Mouse (Mus musculus) MEL (cell line): ENCODE measurements around the gene Sowahb. TPM values are rescaled to one million over a fixed set of nuclear protein-coding genes. Genes with fewer than 3 reads are reported as not detected.

ENCODE experiments used
- DNase-seq: peaks from one replicate; pipeline ENCODE4 v3.0.0; 2011; ENCODE audit warnings: low read depth, low spot score
- H3K27ac ChIP-seq: 2 replicates; pipeline ENCODE4 v1.5.1; 2012; ENCODE audit warnings: low read depth, mild to moderate bottlenecking, control low read depth, low read length, moderate library complexity; ENCODE audit not compliant: control insufficient read depth
- H3K27me3 ChIP-seq, 2 experiments: fragments of 150-350 bp in 1 of 2; sonication (generic) in 1 of 2; 2 replicates each; pipeline ENCODE4 v1.6.1; 2012; ENCODE audit warnings: low read length in 2 of 2, mild to moderate bottlenecking in 2 of 2, improper control_type of control experiment in 1 of 2, moderate library complexity in 1 of 2; ENCODE audit not compliant: insufficient read depth in 2 of 2, control insufficient read depth in 1 of 2
- H3K36me3 ChIP-seq, 2 experiments: 2 replicates each; pipeline ENCODE4 v1.6.1; 2012 to 2014; ENCODE audit warnings: low read length in 2 of 2, improper control_type of control experiment in 1 of 2, inconsistent platforms in 1 of 2, mild to moderate bottlenecking in 1 of 2; ENCODE audit not compliant: insufficient read depth in 2 of 2, control insufficient read depth in 1 of 2
- H3K4me1 ChIP-seq, 2 experiments: fragments of 150-350 bp in 1 of 2; sonication (generic) in 1 of 2; 2 replicates each; pipeline ENCODE4 v1.6.1; 2012; ENCODE audit warnings: low read length in 2 of 2, improper control_type of control experiment in 1 of 2, mild to moderate bottlenecking in 1 of 2; ENCODE audit not compliant: insufficient read depth in 2 of 2, control insufficient read depth in 1 of 2
- H3K4me3 ChIP-seq, 2 experiments: fragments of 150-350 bp in 1 of 2; sonication (generic) in 1 of 2; 2 replicates each; pipeline ENCODE4 v1.5.1; 2012; ENCODE audit warnings: low read depth in 2 of 2, low read length in 2 of 2, mild to moderate bottlenecking in 2 of 2, moderate library complexity in 2 of 2, control low read depth in 1 of 2, improper control_type of control experiment in 1 of 2; ENCODE audit not compliant: control insufficient read depth in 1 of 2, insufficient read depth in 1 of 2
- H3K79me2 ChIP-seq: 2 replicates; pipeline ENCODE4 v1.6.1; 2012; ENCODE audit warnings: mild to moderate bottlenecking, low read length, moderate library complexity; ENCODE audit not compliant: control insufficient read depth, poor library complexity, insufficient read depth
- H3K9ac ChIP-seq: 2 replicates; pipeline ENCODE4 v1.6.1; 2012; ENCODE audit warnings: low read depth, mild to moderate bottlenecking, control low read depth, low read length, moderate library complexity; ENCODE audit not compliant: control insufficient read depth, poor library complexity, severe bottlenecking
- H3K9me3 ChIP-seq: fragments of 150-350 bp; sonication (generic); replicated peaks from 2 replicates; pipeline ENCODE4 v1.6.1; 2012; ENCODE audit warnings: mild to moderate bottlenecking, low read length, improper control_type of control experiment, moderate library complexity; ENCODE audit not compliant: insufficient read depth
- BHLHE40 ChIP-seq: IDR thresholded peaks from 2 replicates; pipeline ENCODE4 v1.6.1; 2012; ENCODE audit warnings: low read depth, mild to moderate bottlenecking, inconsistent platforms, low read length, improper control_type of control experiment, borderline replicate concordance
- CTCF ChIP-seq, 3 experiments: IDR thresholded peaks in 2 of 3; conservative IDR thresholded peaks in 1 of 3; 2 replicates each; pipeline ENCODE4 v1.5.1; 2011 to 2012; ENCODE audit warnings: low read length in 3 of 3, low read depth in 2 of 3, mild to moderate bottlenecking in 2 of 3, improper control_type of control experiment in 1 of 3, inconsistent platforms in 1 of 3, mixed read lengths in 1 of 3, moderate library complexity in 1 of 3; ENCODE audit not compliant: control insufficient read depth in 1 of 3, insufficient read depth in 1 of 3, poor library complexity in 1 of 3, severe bottlenecking in 1 of 3
- ELF1 ChIP-seq: IDR thresholded peaks from 2 replicates; pipeline ENCODE4 v1.6.1; 2014; ENCODE audit warnings: low read depth, mild to moderate bottlenecking, inconsistent platforms, low read length, improper control_type of control experiment, moderate library complexity
- EP300 ChIP-seq, 2 experiments: IDR thresholded peaks; 2 replicates each; pipeline ENCODE4 v1.6.1; 2011; ENCODE audit warnings: improper control_type of control experiment in 2 of 2, low read length in 2 of 2, low read depth in 1 of 2, mild to moderate bottlenecking in 1 of 2
- GABPA ChIP-seq: IDR thresholded peaks from 2 replicates; pipeline ENCODE4 v1.6.1; 2012; ENCODE audit warnings: low read depth, mild to moderate bottlenecking, inconsistent platforms, low read length, improper control_type of control experiment, moderate library complexity
- GATA1 ChIP-seq: IDR thresholded peaks from 2 replicates; pipeline ENCODE4 v1.6.1; 2011; ENCODE audit warnings: low read depth, low read length, improper control_type of control experiment
- KAT2A ChIP-seq: conservative IDR thresholded peaks from 2 replicates; pipeline ENCODE4 v1.6.1; 2012; ENCODE audit warnings: low read depth, low read length, improper control_type of control experiment, inconsistent platforms
- MAFK ChIP-seq: IDR thresholded peaks from 2 replicates; pipeline ENCODE4 v1.6.1; 2011; ENCODE audit warnings: low read depth, mild to moderate bottlenecking, low read length, improper control_type of control experiment, borderline replicate concordance
- MAZ ChIP-seq: IDR thresholded peaks from 2 replicates; pipeline ENCODE4 v1.6.1; 2012; ENCODE audit warnings: low read depth, mild to moderate bottlenecking, inconsistent platforms, low read length, improper control_type of control experiment
- MEF2A ChIP-seq: IDR thresholded peaks from 2 replicates; pipeline ENCODE4 v1.6.1; 2014; ENCODE audit warnings: low read depth, mild to moderate bottlenecking, inconsistent platforms, low read length, improper control_type of control experiment; ENCODE audit not compliant: poor library complexity, insufficient replicate concordance, severe bottlenecking; ENCODE audit errors: extremely low read depth
- MXI1 ChIP-seq: IDR thresholded peaks from 2 replicates; pipeline ENCODE4 v1.6.1; 2011; ENCODE audit warnings: mild to moderate bottlenecking, low read depth, low read length, improper control_type of control experiment
- MYB ChIP-seq: IDR thresholded peaks from 2 replicates; pipeline ENCODE4 v1.6.1; 2011; ENCODE audit warnings: mild to moderate bottlenecking, low read depth, low read length, improper control_type of control experiment
- MYC ChIP-seq: IDR thresholded peaks from 2 replicates; pipeline ENCODE4 v1.6.1; 2011; ENCODE audit warnings: low read depth, mild to moderate bottlenecking, low read length, improper control_type of control experiment, moderate library complexity
- NELFE ChIP-seq: IDR thresholded peaks from 2 replicates; pipeline ENCODE4 v1.6.1; 2011; ENCODE audit warnings: low read depth, low read length, improper control_type of control experiment
- NRF1 ChIP-seq: IDR thresholded peaks from 2 replicates; pipeline ENCODE4 v1.6.1; 2014; ENCODE audit warnings: low read depth, mild to moderate bottlenecking, inconsistent platforms, low read length, improper control_type of control experiment, moderate library complexity; ENCODE audit not compliant: poor library complexity, insufficient read depth, severe bottlenecking
- POLR2AphosphoS2 ChIP-seq: IDR thresholded peaks from 2 replicates; pipeline ENCODE4 v1.6.1; 2011; ENCODE audit warnings: low read length, improper control_type of control experiment
- RAD21 ChIP-seq: IDR thresholded peaks from 2 replicates; pipeline ENCODE4 v1.6.1; 2011; ENCODE audit warnings: mild to moderate bottlenecking, low read depth, low read length, improper control_type of control experiment
- RCOR1 ChIP-seq: IDR thresholded peaks from 2 replicates; pipeline ENCODE4 v1.6.1; 2012; ENCODE audit warnings: low read depth, mild to moderate bottlenecking, inconsistent platforms, low read length, improper control_type of control experiment
- SIN3A ChIP-seq: IDR thresholded peaks from 2 replicates; pipeline ENCODE4 v1.6.1; 2012; ENCODE audit warnings: low read length, improper control_type of control experiment, inconsistent platforms
- SMC3 ChIP-seq: IDR thresholded peaks from 2 replicates; pipeline ENCODE4 v1.6.1; 2011; ENCODE audit warnings: low read depth, low read length, improper control_type of control experiment
- USF1 ChIP-seq: IDR thresholded peaks from 2 replicates; pipeline ENCODE4 v1.6.1; 2014; ENCODE audit warnings: low read depth, mild to moderate bottlenecking, inconsistent platforms, low read length, improper control_type of control experiment, moderate library complexity
- USF2 ChIP-seq, 2 experiments: IDR thresholded peaks; 2 replicates each; pipeline ENCODE4 v1.6.1; 2011 to 2012; ENCODE audit warnings: improper control_type of control experiment in 2 of 2, low read length in 2 of 2, borderline replicate concordance in 1 of 2, inconsistent platforms in 1 of 2, low read depth in 1 of 2, mild to moderate bottlenecking in 1 of 2; ENCODE audit not compliant: insufficient read depth in 1 of 2
- ZMIZ1 ChIP-seq: IDR thresholded peaks from 2 replicates; pipeline ENCODE4 v1.6.1; 2012; ENCODE audit warnings: low read depth, mild to moderate bottlenecking, inconsistent platforms, low read length, improper control_type of control experiment, moderate library complexity
- polyA plus RNA-seq, 2 experiments: library from polyadenylated mRNA; stranded (reverse) in 1 of 2; unstranded in 1 of 2; fragments of >175 nt in 1 of 2; fragments of >200 nt in 1 of 2; gene quantifications; 2 replicates each; pipeline versions ENCODE4 v1.2.1 to v1.2.4; 2012; ENCODE audit warnings: low replicate concordance in 2 of 2, low read depth in 1 of 2; ENCODE audit not compliant: insufficient read length in 2 of 2, insufficient read depth in 1 of 2, missing spikeins in 1 of 2
- total RNA-seq: library from RNA; depleted of rRNA; stranded (reverse); fragments of 300-350 nt; gene quantifications from 2 replicates; pipeline ENCODE4 v1.2.3, GENCODE M21; 2012

Gene Sowahb
- total and polyA plus RNA-seq, 3 experiments: not detected

GRCm38 (mm10) chr5:93051951-93052350 is 7.1 kb upstream of the Sowahb start:
- H3K4me3 ChIP-seq: no peak overlapping the region
- no peaks in the 10 kb centered on the region for H3K4me1 ChIP-seq
- no peak overlapping the region for H3K9ac ChIP-seq
- H3K27me3 ChIP-seq: no peaks in the 10 kb centered on the region; a peak in 1 of 4 replicates
- DNase-seq: no peak
- H3K9me3 ChIP-seq: no peaks in the 10 kb centered on the region
- H3K36me3 ChIP-seq: no peaks in the 10 kb centered on the region
- TF ChIP-seq RAD21 (no peak), GABPA (no peak), RCOR1 (no peak), MXI1 (no peak), EP300 (IDR thresholded peaks at IDR 0.05; ENCODE audit: low read depth in 1 of 2, low read length in 2 of 2) (no peak), MYC (no peak), ZMIZ1 (no peak), USF2 (IDR thresholded peaks at IDR 0.05; ENCODE audit: borderline replicate concordance in 1 of 2, insufficient read depth in 1 of 2, low read depth in 1 of 2, low read length in 2 of 2) (no peak)
- H3K27ac ChIP-seq: no peak overlapping the region
- H3K79me2 ChIP-seq: no peaks in the 10 kb centered on the region

GRCm38 (mm10) chr5:93051041-93051440 is 6.2 kb upstream of the Sowahb start:
- no peaks in the 10 kb centered on the region for H3K4me1 ChIP-seq
- no peaks in the 10 kb centered on the region; a peak in 1 of 4 replicates for H3K27me3 ChIP-seq
- no peaks in the 10 kb centered on the region for H3K36me3 ChIP-seq
- no peaks in the 10 kb centered on the region for H3K79me2 ChIP-seq
- DNase-seq: no peak
- no peak overlapping the region for H3K4me3 ChIP-seq
- TF ChIP-seq MYB: no peak
- no peak for TF ChIP-seq MEF2A
- no peak for TF ChIP-seq MAFK
- TF ChIP-seq NRF1: no peak
- TF ChIP-seq CTCF (IDR thresholded peaks at IDR 0.05 in 2 of 3, conservative IDR thresholded peaks at IDR 0.05 in 1 of 3; ENCODE audit: control insufficient read depth in 1 of 3, insufficient read depth in 1 of 3, low read depth in 2 of 3, low read length in 3 of 3, poor library complexity in 1 of 3, severe bottlenecking in 1 of 3): peak in 1 of 3 experiments; percentile 7; a peak in 1 of 6 replicates
- H3K9ac ChIP-seq: no peak overlapping the region
- no peaks in the 10 kb centered on the region for H3K9me3 ChIP-seq
- no peak overlapping the region for H3K27ac ChIP-seq

GRCm38 (mm10) chr5:93049971-93050370 is 5.1 kb upstream of the Sowahb start:
- no peak overlapping the region for H3K9ac ChIP-seq
- no peaks in the 10 kb centered on the region for H3K79me2 ChIP-seq
- H3K4me3 ChIP-seq: no peak overlapping the region
- no peaks in the 10 kb centered on the region for H3K9me3 ChIP-seq
- TF ChIP-seq KAT2A: no peak
- no peak for TF ChIP-seq SIN3A
- TF ChIP-seq NRF1: no peak
- TF ChIP-seq USF1: no peak
- TF ChIP-seq BHLHE40: no peak
- no peak for TF ChIP-seq SMC3
- TF ChIP-seq ELF1: no peak
- no peak for TF ChIP-seq GATA1
- TF ChIP-seq MAZ: no peak
- no peak for TF ChIP-seq POLR2AphosphoS2
- no peak for TF ChIP-seq CTCF (IDR thresholded peaks at IDR 0.05 in 2 of 3, conservative IDR thresholded peaks at IDR 0.05 in 1 of 3; ENCODE audit: control insufficient read depth in 1 of 3, insufficient read depth in 1 of 3, low read depth in 2 of 3, low read length in 3 of 3, poor library complexity in 1 of 3, severe bottlenecking in 1 of 3)
- TF ChIP-seq NELFE: no peak
- no peak overlapping the region for H3K27ac ChIP-seq
- H3K36me3 ChIP-seq: no peaks in the 10 kb centered on the region
- no peaks in the 10 kb centered on the region for H3K4me1 ChIP-seq
- H3K27me3 ChIP-seq: no peaks in the 10 kb centered on the region; a peak in 1 of 4 replicates
- DNase-seq: no peak
